Mouse (Mus musculus) ovary, postnatal 14 days (tissue): Measurements from ENCODE around the gene Wrb.
"Not testable (repeated sequence)": the region's sequence is repeated elsewhere in the genome, so short reads cannot be mapped to it uniquely, and the experiment has no call there.

Experiments
- DNase-seq: peaks from one replicate; pipeline ENCODE4 v3.0.0; 2022; ENCODE audit warnings: low spot score

Gene Wrb

GRCm38 (mm10) chr16:96145110-96145800 lies at the start of gene Wrb:
TSS of gene Wrb (plus strand) at chr16:96145407.
- peak; percentile 100 for DNase-seq

DNA sequence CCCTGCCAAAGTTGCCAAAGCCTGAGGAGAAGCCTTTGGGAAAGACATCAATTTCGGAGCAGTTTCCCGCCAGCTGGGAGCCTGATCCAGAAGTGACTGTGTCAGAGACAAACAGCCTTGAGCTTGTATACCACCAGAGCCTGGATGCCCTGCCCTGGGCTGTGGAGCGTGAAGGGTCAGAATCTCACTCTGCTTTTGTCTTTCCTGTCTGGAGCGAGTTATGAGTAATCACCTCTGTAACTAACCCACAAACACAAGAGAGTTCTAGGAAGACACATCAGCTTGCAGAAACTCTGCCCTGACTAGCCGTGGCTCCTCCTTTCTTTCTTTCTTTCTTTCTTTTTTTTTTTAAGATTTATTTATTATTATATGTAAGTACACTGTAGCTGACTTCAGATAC lies 49.2 kb upstream of the Wrb start:
- DNase-seq, result no peak

DNA sequence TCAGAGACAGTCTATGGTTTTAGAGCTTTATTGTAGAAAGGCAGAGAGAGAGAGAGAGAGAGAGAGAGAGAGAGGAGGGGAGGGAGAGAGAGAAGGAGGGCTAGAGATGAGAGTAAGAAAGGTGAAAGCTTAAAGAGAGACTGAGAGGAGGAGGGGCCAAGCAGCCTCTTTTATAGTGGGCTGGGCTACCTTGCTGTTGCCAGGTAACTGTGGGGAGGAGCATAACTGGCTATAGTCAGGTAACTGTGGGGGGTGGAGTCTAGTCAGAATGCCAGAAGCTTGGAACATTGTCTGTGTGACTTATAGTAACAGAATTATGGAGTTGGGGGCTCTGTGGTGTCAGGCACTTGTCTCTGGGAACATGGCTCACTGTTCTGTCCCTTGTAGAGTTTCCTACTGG lies 47.4 kb upstream of the Wrb start:
- not testable (repeated sequence) for DNase-seq

- DNase-seq, result no peak
Observed at GRCm38 (mm10) chr16:96103036-96103435, 42.2 kb upstream of the Wrb start.

GRCm38 (mm10) chr16:96109673-96110072 lies 35.5 kb upstream of the Wrb start:
- DNase-seq, result no peak

DNA sequence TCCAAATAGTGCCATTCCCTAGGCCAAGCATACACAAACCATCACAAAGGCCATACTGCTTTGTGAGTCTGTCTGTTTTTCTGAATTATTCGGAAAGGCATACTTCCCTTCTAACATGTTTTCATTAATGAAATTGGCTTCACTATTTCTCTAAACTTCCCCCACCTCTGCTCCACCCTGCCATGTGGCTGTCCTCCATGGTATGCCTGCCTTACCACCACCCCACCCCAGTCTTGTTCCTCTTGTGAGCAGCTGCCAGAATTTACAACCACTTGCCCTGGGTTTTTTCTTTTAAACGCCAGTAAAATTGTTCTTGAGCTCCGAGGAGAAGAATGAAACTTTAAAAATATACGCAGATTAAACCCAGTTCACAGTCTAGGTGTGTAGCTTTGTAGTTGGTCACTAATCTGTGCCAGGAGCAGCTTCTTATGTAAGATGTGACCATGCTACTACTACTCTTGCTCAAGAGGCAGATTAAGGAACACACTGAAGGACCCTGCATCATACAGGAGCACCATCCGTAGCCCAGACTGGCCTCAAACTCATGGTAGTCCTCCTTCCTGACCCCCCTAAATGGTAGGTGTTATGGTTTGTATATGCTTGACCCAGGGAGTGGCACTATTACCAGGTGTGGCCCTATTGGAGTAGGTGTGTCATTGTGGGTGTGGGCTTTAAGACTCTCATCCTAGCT lies 34.4 kb upstream of the Wrb start:
- DNase-seq, result no peak

GRCm38 (mm10) chr16:96112769-96113168 lies 32.4 kb upstream of the Wrb start:
- DNase-seq, result no peak

GRCm38 (mm10) chr16:96114729-96115128 lies 30.5 kb upstream of the Wrb start:
- no peak for DNase-seq

- DNase-seq, result no peak
Observed at GRCm38 (mm10) chr16:96120022-96120623, 25.1 kb upstream of the Wrb start.

DNA sequence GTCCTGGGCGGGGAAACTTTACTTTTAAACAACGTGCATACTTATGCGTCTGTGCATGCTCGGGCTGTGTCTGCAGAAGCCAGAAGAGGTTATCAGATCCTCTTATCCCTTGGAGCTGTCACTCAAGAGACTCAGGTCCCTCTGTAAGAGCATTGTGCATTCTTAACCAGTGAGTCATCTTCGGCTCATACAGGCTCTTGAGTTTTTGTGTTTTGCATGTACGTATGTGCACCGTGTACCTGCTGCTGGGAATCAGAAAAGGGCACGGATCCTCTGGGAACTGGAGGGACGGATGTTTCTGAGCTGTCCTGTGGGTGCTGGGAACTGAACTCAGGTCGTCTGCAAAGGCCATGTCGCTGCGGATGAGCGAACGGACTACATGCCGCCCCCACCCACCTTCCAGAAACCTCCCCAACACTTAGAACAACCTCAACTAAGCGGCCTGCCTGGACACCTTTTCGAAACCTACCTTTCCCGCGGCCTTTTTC lies 18.5 kb upstream of the Wrb start:
- DNase-seq, result no peak

GRCm38 (mm10) chr16:96127288-96127656 lies 17.9 kb upstream of the Wrb start:
- DNase-seq, result no peak

- peak; percentile 94 for DNase-seq
Observed at GRCm38 (mm10) chr16:96127657-96128344, 17.4 kb upstream of the Wrb start, which contains the start of gene Hmgn1. TSS of gene Hmgn1 (minus strand) at chr16:96127729.

GRCm38 (mm10) chr16:96128466-96128865 lies 16.7 kb upstream of the Wrb start:
- DNase-seq, result no peak

GRCm38 (mm10) chr16:96144748-96145109 lies 478 bp upstream of the Wrb start:
- DNase-seq, result not testable (repeated sequence)

DNA sequence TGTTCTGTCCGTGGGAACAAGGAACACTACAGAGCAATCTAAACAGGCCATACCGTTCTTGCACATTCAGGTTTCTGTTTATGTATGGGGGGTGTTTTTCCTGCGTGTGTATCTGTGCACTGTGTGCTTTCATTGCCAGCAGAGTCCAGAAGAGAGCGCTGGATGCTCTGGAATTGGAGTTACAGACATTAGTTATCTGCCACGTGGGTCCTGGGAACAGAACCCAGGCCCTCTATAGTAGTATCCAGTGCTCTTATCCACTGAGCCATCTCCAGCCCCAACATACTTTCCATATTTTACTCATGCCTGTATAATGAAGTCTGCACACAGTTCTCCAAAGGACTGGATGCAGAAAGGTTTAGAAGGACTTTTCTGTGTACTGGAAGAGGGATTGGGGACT lies 607 bp downstream of the Wrb start:
- no peak for DNase-seq

DNA sequence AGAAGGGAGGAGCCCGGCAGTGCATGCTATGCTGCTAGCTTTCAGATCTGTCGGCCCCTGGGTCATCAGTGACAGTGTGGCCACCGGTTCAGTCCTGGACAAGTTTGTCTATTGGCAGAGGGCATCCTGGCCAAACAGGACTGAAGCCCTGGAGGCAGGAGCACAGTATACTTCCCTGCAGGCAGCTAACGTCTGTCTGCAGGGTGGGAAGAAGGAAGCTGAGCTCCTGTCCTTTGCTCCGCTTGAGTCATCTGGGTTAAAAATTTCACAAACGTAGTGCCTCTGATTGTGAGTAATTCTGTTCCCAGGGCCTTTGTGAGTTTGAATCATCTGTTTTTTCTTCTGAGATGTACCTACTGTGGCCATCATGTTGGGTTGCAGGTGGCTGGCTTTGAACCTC lies 3.6 kb downstream of the Wrb start:
- DNase-seq, result no peak

DNA sequence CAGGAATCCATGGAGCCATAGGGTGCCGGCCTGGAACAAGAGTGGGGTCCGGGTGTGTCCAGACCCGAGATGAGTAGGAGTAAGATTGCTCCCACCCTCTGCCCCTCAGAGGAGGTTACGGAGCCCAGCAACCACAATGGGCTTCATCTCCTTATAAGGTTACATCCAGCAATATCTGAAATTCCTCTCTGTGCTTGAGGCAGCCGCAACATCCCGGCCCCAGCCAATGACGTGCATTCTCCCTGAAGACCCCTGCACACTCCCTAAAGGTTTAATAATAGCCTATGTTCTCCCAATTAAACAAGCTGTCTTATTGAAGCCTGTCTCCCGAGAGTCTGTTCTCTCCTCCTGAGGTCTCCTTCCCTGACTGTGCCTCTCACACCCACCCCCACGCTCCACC lies 4.1 kb downstream of the Wrb start:
- no peak for DNase-seq

DNA sequence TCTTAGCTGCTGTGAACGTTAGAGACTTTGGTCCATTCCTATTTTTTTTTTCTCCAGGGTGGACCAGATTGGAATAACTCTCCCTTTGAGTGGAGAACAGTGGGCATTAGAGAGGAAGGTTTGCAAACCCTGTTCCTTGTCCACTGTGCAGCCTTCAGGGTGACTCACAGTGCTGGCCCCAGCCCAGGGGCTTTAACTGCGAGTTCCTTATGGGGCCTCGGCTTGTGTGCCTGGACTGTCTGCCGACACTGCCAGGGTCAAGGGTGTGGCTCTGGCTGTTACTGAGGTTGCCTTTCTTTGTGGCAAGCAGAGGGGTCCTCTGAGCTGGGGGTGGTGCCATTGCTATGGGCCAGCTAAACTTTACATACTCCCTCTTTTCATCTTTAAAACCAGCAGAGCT lies 5.8 kb downstream of the Wrb start:
- DNase-seq, result no peak

GRCm38 (mm10) chr16:96151551-96151950 lies 6.3 kb downstream of the Wrb start:
- peak; percentile 68 for DNase-seq

DNA sequence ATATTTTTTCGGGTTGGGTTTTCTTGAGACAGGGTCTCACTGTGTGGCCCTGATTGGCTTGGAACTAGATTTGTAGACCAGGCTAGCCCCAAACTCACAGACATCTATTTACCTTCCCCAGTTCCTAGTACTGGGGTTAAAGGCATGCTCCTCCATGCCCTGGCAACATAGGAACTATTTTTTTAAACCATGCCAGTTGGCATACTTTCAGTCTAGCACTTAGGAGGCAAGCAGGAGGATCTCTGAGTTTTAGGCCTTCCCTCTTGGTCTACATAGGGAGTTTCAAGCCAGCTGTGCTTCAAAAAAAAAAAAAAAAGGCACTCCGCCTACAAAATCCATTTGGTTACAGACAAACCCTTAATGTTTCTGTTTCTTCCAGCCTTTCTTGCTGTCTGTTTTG lies 9.3 kb downstream of the Wrb start:
- no peak for DNase-seq

GRCm38 (mm10) chr16:96156019-96156418 lies 10.8 kb downstream of the Wrb start:
- no peak for DNase-seq

DNA sequence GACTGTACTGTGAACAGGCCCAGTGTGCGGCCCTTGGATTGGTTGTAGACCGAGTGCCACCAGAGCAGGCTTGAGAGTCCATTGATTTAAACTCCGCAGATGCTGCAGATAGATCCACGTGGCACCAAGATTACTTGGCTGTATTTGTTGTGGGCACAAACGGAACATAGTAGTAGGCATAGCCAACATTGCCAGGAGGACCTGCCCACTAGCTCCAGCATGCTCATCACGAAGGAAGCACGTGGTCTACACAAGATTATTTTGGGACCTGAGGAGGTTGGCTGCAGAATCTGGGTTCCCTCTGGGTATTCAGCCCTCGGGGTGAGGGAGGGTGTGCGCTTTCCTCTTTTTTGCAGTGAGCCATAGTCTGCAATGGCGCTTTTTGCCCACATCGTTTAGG lies 12.0 kb downstream of the Wrb start:
- no peak for DNase-seq
